Mouse (Mus musculus) forebrain, embryonic 15.5 days (tissue): ENCODE measurements around the gene Rufy1. TPM values are rescaled to one million over a fixed set of nuclear protein-coding genes. Genes with fewer than 3 reads are reported as not detected.

ENCODE experiments used
- ATAC-seq: fragments of 200-750 bp; cut with Nextera tagmentation; replicated peaks from 2 replicates; pipeline ENCODE4 v1.8.0; 2017; ENCODE audit warnings: mild to moderate bottlenecking, moderate TSS enrichment, moderate library complexity
- H3K27ac ChIP-seq: fragments of 300-500 bp; sonication (generic); replicated peaks from 2 replicates; pipeline ENCODE4 v1.5.1; 2015; ENCODE audit warnings: mild to moderate bottlenecking, inconsistent platforms
- H3K27me3 ChIP-seq: fragments of 300-500 bp; sonication (generic); 2 replicates; pipeline ENCODE4 v1.6.1; 2015; ENCODE audit warnings: inconsistent platforms
- H3K36me3 ChIP-seq: fragments of 300-500 bp; sonication (generic); 2 replicates; pipeline ENCODE4 v1.6.1; 2015; ENCODE audit warnings: mild to moderate bottlenecking, inconsistent platforms
- H3K4me1 ChIP-seq: fragments of 300-500 bp; sonication (generic); 2 replicates; pipeline ENCODE4 v1.6.1; 2015; ENCODE audit warnings: inconsistent platforms
- H3K4me2 ChIP-seq: fragments of 300-500 bp; sonication (generic); replicated peaks from 2 replicates; pipeline ENCODE4 v1.6.1; 2015; ENCODE audit warnings: mild to moderate bottlenecking, inconsistent platforms
- H3K4me3 ChIP-seq: fragments of 300-500 bp; sonication (generic); 2 replicates; pipeline ENCODE4 v1.5.1; 2015; ENCODE audit warnings: mild to moderate bottlenecking, inconsistent platforms
- H3K9ac ChIP-seq: fragments of 300-500 bp; sonication (generic); replicated peaks from 2 replicates; pipeline ENCODE4 v1.6.1; 2015; ENCODE audit warnings: mild to moderate bottlenecking, inconsistent platforms
- H3K9me3 ChIP-seq: fragments of 300-500 bp; sonication (generic); 2 replicates; pipeline ENCODE4 v1.6.1; 2016; ENCODE audit warnings: inconsistent platforms
- WGBS: fragments of 180-500 bp; shearing (Covaris S2); methylation state at CpG from one replicate; pipeline ENCODE4 v1.1.7; 2015; ENCODE audit warnings: mixed read lengths; 5-methylcytosine and 5-hydroxymethylcytosine counted together
- microRNA counts: library from miRNA; unstranded; fragments of <30 nt; microRNA quantifications from one replicate; lab custom pipeline; 2016
- microRNA-seq: library from miRNA; unstranded; fragments of <30 nt; microRNA quantifications from one replicate; pipeline ENCODE4, GENCODE M21; 2016
- polyA plus RNA-seq: library from polyadenylated mRNA; unstranded; fragments of >200 nt; fragmentation: Nextera tagmentation; extraction: Ambion mirVana; gene quantifications from 2 replicates; pipeline ENCODE4 v1.2.1, GENCODE M21; 2015

Rufy1 gene
- polyA plus RNA-seq, 1 experiment from 2014 or later, result 30.0 TPM

- peak overlapping the region; percentile 52 for H3K9ac ChIP-seq
- peak overlapping the region; percentile 61 for H3K27ac ChIP-seq
- peaks cover 5% of the 10 kb centered on the region for H3K4me1 ChIP-seq
- 1% methylated on average over 74 of the region's 74 CpGs for WGBS
- peak; percentile 78 for ATAC-seq
- H3K27me3 ChIP-seq, result no peaks in the 10 kb centered on the region
- peak overlapping the region; percentile 81 for H3K4me2 ChIP-seq
- H3K9me3 ChIP-seq, result no peaks in the 10 kb centered on the region
- H3K36me3 ChIP-seq, result no peaks in the 10 kb centered on the region
- H3K4me3 ChIP-seq, result peak overlapping the region; percentile 56
These were observed 71.7 kb downstream of the Rufy1 start for GRCm38 (mm10) chr11:50358950-50359861.

GRCm38 (mm10) chr11:50355395-50355794 is 75.5 kb downstream of the Rufy1 start:
- Histone ChIP-seq H3K4me2 (no peak overlapping the region), H3K4me1 (peaks cover 5% of the 10 kb centered on the region), H3K36me3 (no peaks in the 10 kb centered on the region), H3K4me3 (no peak overlapping the region), H3K27me3 (no peaks in the 10 kb centered on the region), H3K27ac (no peak overlapping the region), H3K9me3 (no peaks in the 10 kb centered on the region), H3K9ac (no peak overlapping the region)
- no peak for ATAC-seq
- 83% methylated on average over 1 of the region's 1 CpGs for whole genome bisulfite sequencing

GRCm38 (mm10) chr11:50354851-50355250 is 76.1 kb downstream of the Rufy1 start:
- Histone ChIP-seq H3K4me2 (no peak overlapping the region), H3K9me3 (no peaks in the 10 kb centered on the region), H3K27ac (no peak overlapping the region), H3K36me3 (no peaks in the 10 kb centered on the region), H3K4me3 (no peak overlapping the region), H3K27me3 (no peaks in the 10 kb centered on the region), H3K4me1 (peaks cover 5% of the 10 kb centered on the region), H3K9ac (no peak overlapping the region)
- 78% methylated on average over 3 of the region's 3 CpGs for WGBS
- no peak for ATAC-seq

- Histone ChIP-seq H3K4me3 (no peak within 1 kb of the TSS), H3K4me1 (peaks cover 3% of the 10 kb centered on the region; the same call in 1 of the 2 replicates), H3K27ac (no peak within 1 kb of the TSS), H3K9me3 (no peaks in the 10 kb centered on the region), H3K27me3 (no peaks in the 10 kb centered on the region), H3K36me3 (no peaks in the 10 kb centered on the region), H3K4me2 (no peak within 1 kb of the TSS), H3K9ac (no peak within 1 kb of the TSS)
- no peak for ATAC-seq
These were observed 76.8 kb downstream of the Rufy1 start, which contains the start of gene Cby3 for GRCm38 (mm10) chr11:50354162-50354561. TSS of gene Cby3 (plus strand) at chr11:50354462.

- Histone ChIP-seq H3K9ac (no peak overlapping the region), H3K27me3 (no peaks in the 10 kb centered on the region), H3K4me2 (no peak overlapping the region), H3K9me3 (no peaks in the 10 kb centered on the region), H3K4me3 (no peak overlapping the region), H3K36me3 (no peaks in the 10 kb centered on the region), H3K4me1 (no peaks in the 10 kb centered on the region), H3K27ac (no peak overlapping the region)
- no peak for ATAC-seq
- WGBS, result 93% methylated on average over 2 of the region's 2 CpGs
These were observed 78.7 kb downstream of the Rufy1 start for GRCm38 (mm10) chr11:50352177-50352576.

- no peaks in the 10 kb centered on the region for H3K9me3 ChIP-seq
These were observed 84.5 kb downstream of the Rufy1 start for GRCm38 (mm10) chr11:50346256-50347032.

GRCm38 (mm10) chr11:50345486-50345885 is 85.4 kb downstream of the Rufy1 start:
- 73% methylated on average over 4 of the region's 4 CpGs for WGBS
- Histone ChIP-seq H3K4me2 (no peak overlapping the region), H3K9me3 (no peaks in the 10 kb centered on the region), H3K9ac (no peak overlapping the region), H3K4me3 (no peak overlapping the region), H3K27ac (no peak overlapping the region), H3K4me1 (no peaks in the 10 kb centered on the region), H3K27me3 (no peaks in the 10 kb centered on the region), H3K36me3 (no peaks in the 10 kb centered on the region)
- no peak for ATAC-seq

More at GRCm38 (mm10) chr11:50346256-50347032, 84.5 kb downstream of the Rufy1 start:
- Histone ChIP-seq H3K4me1 (no peaks in the 10 kb centered on the region), H3K27ac (no peak overlapping the region), H3K27me3 (no peaks in the 10 kb centered on the region), H3K9ac (no peak overlapping the region), H3K4me2 (no peak overlapping the region), H3K36me3 (no peaks in the 10 kb centered on the region), H3K4me3 (no peak overlapping the region)
- ATAC-seq, result no peak
- WGBS, result 90% methylated on average over 9 of the region's 9 CpGs

MicroRNAs encoded within 50 kb of the gene (microRNA counts, 519-probe panel; counts per million panel counts)
- 2,398 counts per million, percentile 48 among the panel's probes with 10 or more counts for microRNA mmu-miR-804 (lab: Ali Mortazavi, UCI)

Small RNAs within 50 kb of the gene (microRNA-seq; reads per million reads assigned to microRNA genes)
- gene Mir804, result not detected

Other genes with a start within 250 kb of the Rufy1 start
- 285 and 303 TPM in 2 replicates for gene Sqstm1, start 220.3 kb downstream of the Rufy1 start, polyA plus RNA-seq
- 40.3 and 46.3 TPM in 2 replicates for gene Mgat4b, start 220.2 kb downstream of the Rufy1 start, polyA plus RNA-seq
- gene Ltc4s, start 192.5 kb downstream of the Rufy1 start, polyA plus RNA-seq, result 2.4 and 3.1 TPM in 2 replicates
- gene Maml1, start 138.8 kb downstream of the Rufy1 start, polyA plus RNA-seq, result 3.8 and 4.6 TPM in 2 replicates
- gene Canx, start 105.5 kb downstream of the Rufy1 start, polyA plus RNA-seq, result 241 and 250 TPM in 2 replicates
- 1.2 and 1.9 TPM in 2 replicates for gene Cby3, start 76.7 kb downstream of the Rufy1 start, polyA plus RNA-seq
- gene Hnrnph1, start 54.1 kb downstream of the Rufy1 start, polyA plus RNA-seq, result 664 and 668 TPM in 2 replicates
- gene Adamts2, start 171.0 kb upstream of the Rufy1 start, polyA plus RNA-seq, result 2.5 and 2.8 TPM in 2 replicates